Mouse (Mus musculus): ENCODE results near the gene Dlg4. TPM values are rescaled to one million over a fixed set of nuclear protein-coding genes. Genes with fewer than 3 reads are reported as not detected.

Dlg4 gene
- polyA plus RNA-seq (2012; rRNA removed): 12.2 and 16.0 TPM in 2 replicates

GRCm38 (mm10) chr11:70016669-70017068 is at the start of gene Dlg4:
Gene Dlg4, plus strand, starts transcription at chr11:70016942.

DNA sequence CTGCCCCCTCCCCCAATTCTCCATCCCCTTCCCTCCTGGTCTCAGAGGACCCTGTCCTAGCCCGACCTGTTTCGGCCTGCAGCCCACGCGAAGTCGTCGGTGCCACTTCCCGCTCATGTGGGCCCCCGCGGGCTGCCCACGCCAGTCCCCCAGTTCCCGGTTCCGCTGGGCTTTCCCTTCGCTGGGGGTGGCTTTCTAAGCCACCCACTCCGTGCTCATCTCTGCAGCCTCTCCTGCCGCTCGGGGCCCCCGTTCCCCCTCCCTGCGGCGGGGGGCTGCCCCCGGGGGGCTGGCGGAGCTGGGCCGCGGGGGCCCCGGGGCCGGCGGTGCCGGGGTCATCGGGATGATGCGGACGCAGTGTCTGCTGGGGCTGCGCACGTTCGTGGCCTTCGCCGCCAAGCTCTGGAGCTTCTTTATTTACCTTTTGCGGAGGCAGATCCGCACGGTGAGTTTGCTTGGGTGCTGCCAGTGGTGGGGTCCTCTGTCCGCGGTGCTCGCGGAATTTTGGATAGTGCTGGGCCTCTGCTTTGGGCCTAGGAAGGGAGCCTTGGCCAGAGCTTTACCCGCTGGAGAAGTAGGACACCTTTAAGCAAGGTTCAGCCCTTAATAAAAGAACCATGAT is 35.5 kb upstream of the Dlg4 start, which contains the start of gene Ctdnep1:
Ctdnep1 (plus strand) TSS at position 16 of the 622 bp plus-strand sequence.

GRCm38 (mm10) chr11:69982225-69982624 is 34.5 kb upstream of the Dlg4 start, which contains the start of gene Elp5:
Gene Elp5, minus strand, starts transcription at chr11:69982517.

DNA sequence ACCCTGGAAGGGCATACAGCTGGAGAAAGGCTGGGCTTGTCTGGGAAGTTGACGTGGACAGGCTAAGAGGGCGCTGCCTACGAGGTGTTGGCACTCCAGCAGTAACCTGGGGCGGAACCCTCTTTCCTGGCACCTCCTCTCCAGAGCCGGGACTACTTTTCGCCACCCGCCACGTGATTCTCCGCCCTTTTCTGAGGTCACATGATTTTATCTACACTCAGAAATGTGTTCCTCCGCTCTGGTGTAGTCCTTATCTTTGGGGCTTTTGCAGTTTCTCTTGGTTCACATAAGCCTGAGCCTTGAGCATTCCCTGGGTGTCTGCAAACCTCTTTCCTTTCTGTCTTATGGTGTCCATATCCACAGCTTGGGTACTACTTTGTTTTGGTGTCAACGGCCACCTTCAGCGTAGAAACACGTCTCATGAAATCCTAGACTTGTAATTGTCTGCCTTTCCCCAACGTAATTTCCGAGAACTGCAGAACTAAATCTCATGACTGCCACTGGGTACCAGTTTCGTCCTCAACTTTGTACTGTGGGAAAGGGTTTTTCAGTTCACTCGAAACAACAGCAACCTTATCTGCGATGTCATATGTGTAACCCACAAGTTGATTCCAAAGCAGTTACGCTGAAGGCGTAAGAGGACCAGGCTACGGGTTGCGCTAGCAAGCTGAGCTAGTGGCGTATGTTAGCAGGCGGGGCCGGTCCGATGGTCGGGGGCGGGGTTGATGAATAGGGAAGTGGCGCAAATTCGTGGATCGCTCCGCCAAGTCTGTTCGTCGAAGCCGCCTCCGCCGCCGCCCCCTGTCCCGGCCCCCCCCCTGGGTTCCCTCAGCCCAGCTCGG is 25.7 kb upstream of the Dlg4 start, which contains the start of gene Gabarap:
Gabarap (plus strand) TSS at position 294 of the 842 bp plus-strand sequence.

DNA sequence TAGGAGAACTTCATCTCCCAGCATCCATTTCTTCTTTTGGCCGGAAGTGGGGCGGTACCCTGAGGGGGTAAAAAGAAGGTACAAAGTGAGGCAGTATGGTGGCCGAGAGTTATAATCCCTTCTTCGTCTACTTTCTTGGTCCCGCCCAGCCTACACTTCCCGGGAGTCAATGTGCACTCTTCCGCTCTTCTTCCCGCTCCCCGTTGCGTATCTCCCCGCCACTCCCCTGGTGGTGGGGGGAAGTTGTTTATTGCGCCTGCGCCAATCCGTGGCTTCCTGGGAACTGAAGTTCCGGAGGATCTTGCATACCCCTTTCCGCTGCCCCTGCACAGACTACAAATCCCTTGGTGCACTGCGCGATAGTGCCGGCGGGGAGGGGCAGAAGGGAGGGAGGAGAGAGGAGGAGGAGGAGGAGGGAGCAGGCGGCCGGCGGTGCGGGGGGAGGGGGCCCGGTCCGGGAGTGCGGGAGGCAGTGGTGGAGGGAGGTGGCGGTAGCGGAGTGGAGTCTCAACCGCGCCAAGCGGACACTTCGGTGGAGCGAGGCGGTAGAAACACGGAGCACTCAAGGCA is 21.3 kb upstream of the Dlg4 start, which contains the start of gene Phf23:
Phf23 (plus strand) TSS at position 387 of the 570 bp plus-strand sequence.

DNA sequence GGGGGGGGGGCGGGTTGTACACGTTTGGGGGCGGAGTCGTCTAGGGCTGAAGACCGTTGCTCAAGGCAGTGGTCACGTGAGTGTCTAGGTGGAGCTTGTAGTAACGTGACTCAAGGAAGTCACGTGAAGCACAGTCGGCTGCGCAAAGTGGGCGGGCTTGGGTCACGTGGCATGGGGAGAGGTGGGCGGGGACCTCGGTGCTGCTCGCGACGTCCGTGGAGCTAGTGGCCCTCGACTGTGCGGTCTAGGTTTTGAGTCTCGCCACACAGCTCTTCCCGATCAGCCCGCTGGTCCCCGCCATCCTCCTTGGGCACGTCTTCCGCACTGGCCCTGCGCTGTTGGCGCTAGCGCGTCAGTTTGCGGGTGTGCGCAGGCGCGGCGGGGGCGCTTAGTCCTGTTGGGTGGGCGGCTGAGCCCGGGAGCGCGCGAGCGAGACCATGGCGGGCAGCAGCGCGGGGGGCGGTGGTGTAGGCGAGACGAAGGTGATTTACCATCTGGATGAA is 16.3 kb upstream of the Dlg4 start, which contains the start of gene Dvl2:
Dvl2 (plus strand) TSS at position 200 of the 503 bp plus-strand sequence.

DNA sequence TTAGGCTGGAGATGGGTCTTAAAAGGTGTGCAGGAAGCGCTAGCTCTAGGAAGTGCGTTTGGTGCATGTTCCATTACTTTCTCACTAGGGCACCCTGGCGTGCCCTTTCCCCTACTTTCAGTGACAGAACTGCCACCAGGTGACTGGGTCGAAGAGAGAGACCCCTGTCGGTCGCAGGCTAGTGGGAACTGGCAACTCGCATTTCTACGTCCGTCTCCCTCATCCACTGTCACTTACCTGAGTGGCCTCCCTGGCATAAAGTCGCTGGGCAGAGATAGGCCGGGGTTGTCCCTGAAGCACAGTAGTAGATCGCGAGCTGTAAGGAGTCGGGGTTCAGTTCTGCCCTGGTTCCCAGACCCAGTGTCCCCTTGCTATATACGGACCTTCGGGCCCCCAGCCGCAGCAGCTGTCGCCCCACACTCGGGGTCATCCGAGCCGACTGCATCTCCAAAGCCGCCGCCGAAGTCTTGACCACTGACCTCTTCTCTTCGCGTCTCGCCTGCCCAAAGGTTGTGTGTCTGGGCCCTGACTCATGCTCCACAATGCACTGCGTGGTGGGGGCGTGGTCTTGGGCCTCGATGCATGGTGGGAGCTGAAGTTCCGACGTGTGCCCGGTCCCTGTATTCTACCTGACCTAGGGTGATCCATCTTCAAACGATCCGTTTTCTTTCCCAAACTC is 1.7 kb upstream of the Dlg4 start, which contains the start of gene Acadvl:
Acadvl (minus strand) TSS at position 532 of the 679 bp plus-strand sequence.

DNA sequence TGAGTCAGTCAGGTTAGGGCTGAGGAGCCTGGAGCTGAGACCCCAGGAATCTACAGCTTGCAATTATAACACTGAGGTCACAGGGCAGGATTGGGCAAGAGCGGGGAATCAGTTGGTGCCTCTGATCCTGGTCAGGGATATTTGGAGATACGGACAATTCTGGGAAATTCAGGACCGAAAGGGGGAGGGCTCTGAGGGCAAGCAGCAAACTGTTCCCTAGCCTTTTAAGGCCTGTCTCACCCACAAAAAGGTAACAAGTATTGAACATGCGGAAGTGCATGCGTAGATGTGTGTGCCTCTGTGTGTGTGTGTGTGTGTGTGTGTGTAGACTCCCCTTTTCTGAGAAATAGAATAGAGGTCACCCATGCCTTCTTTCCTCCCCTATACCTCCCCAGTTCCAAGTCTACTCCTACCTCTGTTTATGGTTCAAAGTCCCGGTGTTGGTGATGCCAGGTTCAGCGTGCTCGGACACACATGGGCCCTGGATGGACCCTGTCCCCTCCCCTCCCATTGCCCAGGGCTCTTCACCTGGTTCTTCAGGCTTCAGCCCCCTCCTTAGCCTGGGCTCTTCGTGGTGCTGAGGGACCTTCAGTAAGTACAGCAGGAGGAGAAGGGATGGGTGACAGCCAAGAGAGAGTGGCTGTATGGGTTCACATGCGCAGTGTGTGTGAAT is 37.3 kb downstream of the Dlg4 start, which contains the start of gene Asgr1:
Asgr1 (plus strand) TSS at position 188 of the 673 bp plus-strand sequence.

DNA sequence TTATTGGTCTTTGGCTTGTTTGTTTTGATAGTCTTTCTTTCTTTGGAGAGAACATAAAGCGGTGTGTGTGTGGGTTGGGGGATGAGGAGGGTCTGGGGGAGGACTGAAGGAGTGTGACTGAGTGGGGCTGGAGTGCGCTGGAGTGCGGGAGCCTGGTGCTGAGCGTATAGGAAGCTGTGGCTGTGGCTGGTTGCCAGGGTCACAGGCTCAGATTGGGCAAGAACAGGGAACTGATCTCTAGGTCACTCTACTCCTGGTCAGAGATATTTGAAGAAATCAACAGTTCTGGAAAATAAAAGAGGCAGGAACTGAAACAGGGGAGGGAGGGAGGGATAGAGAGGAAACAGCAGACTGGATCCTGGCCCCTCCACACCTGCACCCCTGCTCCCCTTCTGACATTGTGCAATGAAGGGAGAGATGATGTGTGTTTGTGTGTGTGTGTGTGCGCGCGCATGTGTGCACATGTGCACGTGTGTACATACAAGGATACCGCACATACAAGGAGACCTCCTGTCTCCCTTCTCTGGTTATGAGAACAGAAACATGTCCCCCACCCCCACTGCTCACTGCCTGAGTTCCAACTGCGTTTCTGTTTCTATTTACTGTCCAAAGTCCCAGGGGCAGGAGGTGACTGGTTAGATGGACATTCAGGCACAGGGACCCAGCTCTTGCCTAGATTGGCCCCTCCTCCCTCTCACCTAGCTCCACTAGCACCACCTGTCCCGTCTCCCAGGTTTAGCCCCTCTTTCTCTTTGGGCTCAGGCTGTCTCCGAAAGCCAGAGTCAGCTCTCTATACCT is 75.4 kb downstream of the Dlg4 start, which contains the start of gene Asgr2:
Asgr2 (plus strand) TSS at position 659 of the 798 bp plus-strand sequence.

Other genes starting within 250 kb of the Dlg4 start
- gene Chrnb1, start 221.0 kb upstream of the Dlg4 start, polyA plus RNA-seq (2012; rRNA removed): 5.7 and 8.7 TPM in 2 replicates
- gene Fgf11, start 215.1 kb upstream of the Dlg4 start, polyA plus RNA-seq (2012; rRNA removed): 6.4 and 6.9 TPM in 2 replicates
- gene Tmem102, start 211.3 kb upstream of the Dlg4 start, polyA plus RNA-seq (2012; rRNA removed): 45.7 and 55.0 TPM in 2 replicates
- not detected in 2 replicates for gene Gm39566, start 201.6 kb upstream of the Dlg4 start, polyA plus RNA-seq (2012; rRNA removed)
- gene Spem2, start 198.5 kb upstream of the Dlg4 start, polyA plus RNA-seq (2012; rRNA removed): not detected in 2 replicates
- gene Spem1, start 194.8 kb upstream of the Dlg4 start, polyA plus RNA-seq (2012; rRNA removed): 0.22 TPM in 1 of 2 replicates, not detected in the other
- gene Nlgn2, start 179.2 kb upstream of the Dlg4 start, polyA plus RNA-seq (2012; rRNA removed): 19.8 and 19.9 TPM in 2 replicates
- 153 and 198 TPM in 2 replicates for gene Tmem256, start 178.4 kb upstream of the Dlg4 start, polyA plus RNA-seq (2012; rRNA removed)
- 55.2 and 58.3 TPM in 2 replicates for gene Plscr3, start 170.6 kb upstream of the Dlg4 start, polyA plus RNA-seq (2012; rRNA removed)
- gene Tnk1, start 158.2 kb upstream of the Dlg4 start, polyA plus RNA-seq (2012; rRNA removed): 55.1 and 60.4 TPM in 2 replicates
- gene Tmem95, start 138.9 kb upstream of the Dlg4 start, polyA plus RNA-seq (2012; rRNA removed): not detected in 2 replicates
- gene Kctd11, start 135.5 kb upstream of the Dlg4 start, polyA plus RNA-seq (2012; rRNA removed): 4.0 and 4.9 TPM in 2 replicates
- gene Acap1, start 121.4 kb upstream of the Dlg4 start, polyA plus RNA-seq (2012; rRNA removed): 6.5 and 6.7 TPM in 2 replicates
- 1.0 and 1.6 TPM in 2 replicates for gene 2810408A11Rik, start 116.0 kb upstream of the Dlg4 start, polyA plus RNA-seq (2012; rRNA removed)
- 43.3 and 44.8 TPM in 2 replicates for gene Neurl4, start 115.9 kb upstream of the Dlg4 start, polyA plus RNA-seq (2012; rRNA removed)
- 75.4 and 99.4 TPM in 2 replicates for gene Gps2, start 103.1 kb upstream of the Dlg4 start, polyA plus RNA-seq (2012; rRNA removed)
- 270 and 293 TPM in 2 replicates for gene Eif5a, start 95.0 kb upstream of the Dlg4 start, polyA plus RNA-seq (2012; rRNA removed)
- gene Ybx2, start 81.1 kb upstream of the Dlg4 start, polyA plus RNA-seq (2012; rRNA removed): 121 and 125 TPM in 2 replicates
- 33.6 and 50.8 TPM in 2 replicates for gene Slc2a4, start 68.8 kb upstream of the Dlg4 start, polyA plus RNA-seq (2012; rRNA removed)
- 779 and 796 TPM in 2 replicates for gene Cldn7, start 52.2 kb upstream of the Dlg4 start, polyA plus RNA-seq (2012; rRNA removed)
- gene Ctdnep1, start 35.8 kb upstream of the Dlg4 start, polyA plus RNA-seq (2012; rRNA removed): 100 and 117 TPM in 2 replicates
- 38.7 and 48.9 TPM in 2 replicates for gene Elp5, start 34.4 kb upstream of the Dlg4 start, polyA plus RNA-seq (2012; rRNA removed)
- gene Gabarap, start 25.8 kb upstream of the Dlg4 start, polyA plus RNA-seq (2012; rRNA removed): 207 and 284 TPM in 2 replicates
- 12.3 and 13.5 TPM in 2 replicates for gene Phf23, start 21.2 kb upstream of the Dlg4 start, polyA plus RNA-seq (2012; rRNA removed)
- gene Dvl2, start 16.3 kb upstream of the Dlg4 start, polyA plus RNA-seq (2012; rRNA removed): 12.1 TPM in 2 replicates
- 106 and 112 TPM in 2 replicates for gene Acadvl, start 1.5 kb upstream of the Dlg4 start, polyA plus RNA-seq (2012; rRNA removed)
- gene Asgr1, start 37.1 kb downstream of the Dlg4 start, polyA plus RNA-seq (2012; rRNA removed): 0.22 and 0.60 TPM in 2 replicates
- 0.52 TPM in 2 replicates for gene Asgr2, start 75.7 kb downstream of the Dlg4 start, polyA plus RNA-seq (2012; rRNA removed)
- gene Mgl2, start 113.4 kb downstream of the Dlg4 start, polyA plus RNA-seq (2012; rRNA removed): 2.6 and 4.0 TPM in 2 replicates
- 1.3 and 3.6 TPM in 2 replicates for gene Clec10a, start 139.3 kb downstream of the Dlg4 start, polyA plus RNA-seq (2012; rRNA removed)
- 19.0 and 22.8 TPM in 2 replicates for gene Slc16a11, start 195.8 kb downstream of the Dlg4 start, polyA plus RNA-seq (2012; rRNA removed)
- gene Slc16a13, start 204.1 kb downstream of the Dlg4 start, polyA plus RNA-seq (2012; rRNA removed): 7.2 and 11.0 TPM in 2 replicates
- gene Bcl6b, start 212.9 kb downstream of the Dlg4 start, polyA plus RNA-seq (2012; rRNA removed): 2.0 and 2.7 TPM in 2 replicates
- 45.7 and 58.9 TPM in 2 replicates for gene 0610010K14Rik, start 221.0 kb downstream of the Dlg4 start, polyA plus RNA-seq (2012; rRNA removed)
- 5.9 and 6.5 TPM in 2 replicates for gene Gm21988, start 222.9 kb downstream of the Dlg4 start, polyA plus RNA-seq (2012; rRNA removed)
- 146 and 189 TPM in 2 replicates for gene Rnasek, start 222.9 kb downstream of the Dlg4 start, polyA plus RNA-seq (2012; rRNA removed)
- 1.2 and 1.7 TPM in 2 replicates for gene Alox12, start 238.4 kb downstream of the Dlg4 start, polyA plus RNA-seq (2012; rRNA removed)

Data from colon, adult 2 months (tissue).